Mouse (Mus musculus) limb, embryonic 11.5 days (tissue): ENCODE measurements at regions not wholly inside any gene's neighbourhood (a gene's known extent, or its start where the extent isn't known, plus 50 kb on each side); places are given as distances from the start of the nearest gene placed in this dataset.

Experiments
- ATAC-seq: fragments of 200-750 bp; cut with Nextera tagmentation; 2 replicates; pipeline ENCODE4 v1.8.0; 2017; ENCODE audit warnings: low read depth; ENCODE audit not compliant: insufficient number of reproducible peaks, low FRiP score, low TSS enrichment
- DNase-seq: peaks from one replicate; pipeline ENCODE4 v3.0.0-alpha.2; 2015; ENCODE audit warnings: low spot score
- H3K27ac ChIP-seq: fragments of 300-500 bp; sonication (generic); replicated peaks from 2 replicates; pipeline ENCODE4 v1.5.1; 2014; ENCODE audit warnings: low read depth, mild to moderate bottlenecking, low read length
- H3K27me3 ChIP-seq: fragments of 300-500 bp; sonication (generic); 2 replicates; pipeline ENCODE4 v1.6.1; 2014; ENCODE audit warnings: mild to moderate bottlenecking, low read length, mixed read lengths; ENCODE audit not compliant: control insufficient read depth, insufficient read depth
- H3K36me3 ChIP-seq: fragments of 300-500 bp; sonication (generic); 2 replicates; pipeline ENCODE4 v1.6.1; 2014; ENCODE audit warnings: mild to moderate bottlenecking, low read length, moderate library complexity, mixed read lengths; ENCODE audit not compliant: control insufficient read depth, insufficient read depth
- H3K4me1 ChIP-seq: fragments of 300-500 bp; sonication (generic); 2 replicates; pipeline ENCODE4 v1.6.1; 2014; ENCODE audit warnings: low read length, mixed read lengths; ENCODE audit not compliant: control insufficient read depth, insufficient read depth
- H3K4me2 ChIP-seq: fragments of 300-500 bp; sonication (generic); 2 replicates; pipeline ENCODE4 v1.6.1; 2014; ENCODE audit warnings: low read depth, mild to moderate bottlenecking, moderate library complexity; ENCODE audit not compliant: severe bottlenecking
- H3K4me3 ChIP-seq: fragments of 300-500 bp; sonication (generic); 2 replicates; pipeline ENCODE4 v1.5.1; 2014; ENCODE audit warnings: low read depth, low read length
- H3K9ac ChIP-seq: fragments of 300-500 bp; sonication (generic); 2 replicates; pipeline ENCODE4 v1.6.1; 2014; ENCODE audit warnings: mild to moderate bottlenecking, low read length
- H3K9me3 ChIP-seq: fragments of 300-500 bp; sonication (generic); 2 replicates; pipeline ENCODE4 v1.6.1; 2016; ENCODE audit warnings: low read length; ENCODE audit not compliant: control insufficient read depth
- WGBS: fragments of 180-500 bp; shearing (Covaris S2); extraction: QIAGEN DNeasy Blood & Tissue Kit; methylation state at CpG from one replicate; pipeline ENCODE4 v1.1.7; 2014; 5-methylcytosine and 5-hydroxymethylcytosine counted together

- Histone ChIP-seq H3K9me3 (no peaks in the 10 kb centered on the region), H3K9ac (no peak overlapping the region), H3K27me3 (no peaks in the 10 kb centered on the region), H3K4me2 (no peak overlapping the region), H3K27ac (no peak overlapping the region), H3K4me3 (no peak overlapping the region), H3K4me1 (no peaks in the 10 kb centered on the region), H3K36me3 (no peaks in the 10 kb centered on the region)
- ATAC-seq = no peak
- DNase-seq = no peak
- WGBS = 94% methylated on average over 6 of the region's 6 CpGs
Observed at GRCm38 (mm10) chr17:45242076-45242475, 191.5 kb downstream of the Cdc5l start.

DNA sequence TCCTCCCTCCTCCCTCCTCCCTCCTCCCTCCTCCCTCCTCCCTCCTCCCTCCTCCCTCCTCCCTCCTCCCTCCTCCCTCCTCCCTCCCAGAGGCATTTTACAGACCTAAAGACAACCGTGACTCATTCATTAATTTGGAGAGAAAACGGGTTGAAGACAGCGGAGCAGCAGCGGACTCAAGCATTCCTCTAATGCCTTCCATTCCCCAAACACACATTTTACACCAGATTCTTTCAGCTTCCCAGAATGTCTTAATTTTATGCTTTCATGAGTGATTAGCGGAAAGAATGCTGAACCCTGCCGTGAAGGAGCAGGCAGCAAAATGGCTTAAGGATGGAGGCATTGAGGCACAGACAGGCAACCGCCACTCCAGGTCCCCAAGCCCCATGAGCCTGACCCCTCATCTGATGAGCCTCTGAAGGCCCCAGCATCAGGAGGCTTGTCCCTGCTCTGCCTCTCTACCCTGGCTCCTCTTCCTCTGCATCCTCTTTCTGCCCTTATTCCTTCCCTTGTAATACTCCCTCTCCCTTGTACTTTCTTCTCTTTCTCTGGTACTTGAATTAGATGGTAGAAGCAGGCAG, 192.5 kb downstream of the Cdc5l start:
- no peaks in the 10 kb centered on the region for H3K36me3 ChIP-seq
- no peaks in the 10 kb centered on the region for H3K4me1 ChIP-seq
- no peaks in the 10 kb centered on the region for H3K27me3 ChIP-seq
- no peaks in the 10 kb centered on the region for H3K9me3 ChIP-seq
- no peak overlapping the region for H3K27ac ChIP-seq
- DNase-seq (no peak), ATAC-seq (no peak)
- H3K9ac ChIP-seq = no peak overlapping the region
- H3K4me3 ChIP-seq = no peak overlapping the region
- H3K4me2 ChIP-seq = no peak overlapping the region
- 54% methylated on average over 7 of the region's 7 CpGs for WGBS

GRCm38 (mm10) chr17:45240545-45240944, 193.0 kb downstream of the Cdc5l start:
- Histone ChIP-seq H3K27ac (no peak overlapping the region), H3K4me1 (no peaks in the 10 kb centered on the region), H3K4me3 (no peak overlapping the region), H3K4me2 (no peak overlapping the region), H3K27me3 (no peaks in the 10 kb centered on the region), H3K9me3 (no peaks in the 10 kb centered on the region), H3K36me3 (no peaks in the 10 kb centered on the region), H3K9ac (no peak overlapping the region)
- no peak for DNase-seq
- 88% methylated on average over 6 of the region's 6 CpGs for WGBS
- ATAC-seq = no peak

DNA sequence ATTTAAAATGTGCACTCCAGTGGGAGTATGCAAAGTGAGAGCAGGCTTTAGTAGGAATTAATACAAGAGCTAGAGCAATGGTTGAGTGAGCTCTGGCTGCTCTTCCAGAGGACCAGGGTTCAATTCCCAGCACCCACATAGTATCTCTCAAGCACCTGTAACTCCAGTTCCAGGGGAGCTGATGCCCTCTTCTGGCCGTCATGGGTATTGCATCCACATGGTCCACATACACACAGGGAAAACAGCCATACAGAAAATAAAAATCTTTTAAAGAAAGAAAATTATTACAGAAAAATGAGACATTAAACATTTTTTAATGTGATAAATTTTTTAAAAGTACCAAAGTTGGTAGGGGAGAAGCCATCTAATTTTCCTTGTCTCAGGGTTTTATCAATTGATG, 196.3 kb downstream of the Cdc5l start:
- DNase-seq (no peak), ATAC-seq (no peak)
- Histone ChIP-seq H3K4me2 (no peak overlapping the region), H3K9me3 (no peaks in the 10 kb centered on the region), H3K4me1 (peaks cover 9% of the 10 kb centered on the region), H3K9ac (no peak overlapping the region), H3K27me3 (no peaks in the 10 kb centered on the region), H3K36me3 (no peaks in the 10 kb centered on the region), H3K4me3 (no peak overlapping the region), H3K27ac (no peak overlapping the region)
- 82% methylated on average over 1 of the region's 1 CpGs for WGBS

GRCm38 (mm10) chr17:45235401-45235800, 198.1 kb downstream of the Cdc5l start:
- DNase-seq (no peak), ATAC-seq (no peak)
- Histone ChIP-seq H3K27ac (no peak overlapping the region), H3K9me3 (no peaks in the 10 kb centered on the region), H3K9ac (no peak overlapping the region), H3K4me1 (peaks cover 9% of the 10 kb centered on the region), H3K36me3 (no peaks in the 10 kb centered on the region), H3K4me2 (no peak overlapping the region), H3K27me3 (no peaks in the 10 kb centered on the region), H3K4me3 (no peak overlapping the region)
- 85% methylated on average over 7 of the region's 7 CpGs for WGBS

GRCm38 (mm10) chr17:45232874-45233273, 200.7 kb downstream of the Cdc5l start:
- 68% methylated on average over 5 of the region's 5 CpGs for WGBS
- Histone ChIP-seq H3K4me3 (no peak overlapping the region), H3K4me1 (peaks cover 12% of the 10 kb centered on the region)

GRCm38 (mm10) chr17:45227190-45227589, 206.3 kb downstream of the Cdc5l start:
- no peak overlapping the region for H3K9ac ChIP-seq
- no peak overlapping the region for H3K27ac ChIP-seq
- no peaks in the 10 kb centered on the region for H3K9me3 ChIP-seq
- H3K27me3 ChIP-seq = no peaks in the 10 kb centered on the region
- no peak overlapping the region for H3K4me3 ChIP-seq
- ATAC-seq (no peak), DNase-seq (no peak)
- H3K4me2 ChIP-seq = no peak overlapping the region
- 8% methylated on average over 1 of the region's 1 CpGs for WGBS
- no peaks in the 10 kb centered on the region for H3K36me3 ChIP-seq
- peaks cover 15% of the 10 kb centered on the region; the same call in 1 of the 2 replicates for H3K4me1 ChIP-seq

More at GRCm38 (mm10) chr17:45232874-45233273, 200.7 kb downstream of the Cdc5l start:
- Histone ChIP-seq H3K4me2 (no peak overlapping the region), H3K9ac (no peak overlapping the region), H3K9me3 (no peaks in the 10 kb centered on the region), H3K36me3 (no peaks in the 10 kb centered on the region), H3K27me3 (no peaks in the 10 kb centered on the region), H3K27ac (no peak overlapping the region)
- no peak for ATAC-seq
- DNase-seq = no peak

GRCm38 (mm10) chr17:45226486-45226885, 207.1 kb downstream of the Cdc5l start:
- Histone ChIP-seq H3K36me3 (no peaks in the 10 kb centered on the region), H3K27me3 (no peaks in the 10 kb centered on the region), H3K9ac (no peak overlapping the region), H3K4me1 (peaks cover 15% of the 10 kb centered on the region; the same call in 1 of the 2 replicates), H3K9me3 (no peaks in the 10 kb centered on the region), H3K27ac (no peak overlapping the region; the same call in 1 of the 2 replicates), H3K4me2 (no peak overlapping the region), H3K4me3 (no peak overlapping the region)
- WGBS = 39% methylated on average over 6 of the region's 6 CpGs
- no peak for ATAC-seq
- no peak for DNase-seq

GRCm38 (mm10) chr17:45221625-45222024, 211.9 kb downstream of the Cdc5l start:
- H3K4me2 ChIP-seq = no peak overlapping the region
- H3K9me3 ChIP-seq = no peaks in the 10 kb centered on the region
- no peak overlapping the region for H3K4me3 ChIP-seq
- 64% methylated on average over 10 of the region's 10 CpGs for WGBS
- H3K27ac ChIP-seq = no peak overlapping the region
- no peaks in the 10 kb centered on the region for H3K36me3 ChIP-seq
- ATAC-seq (no peak), DNase-seq (no peak)
- 0 out of 2 replicates have a peak, but pooled peaks cover 2% of the 10 kb centered on the region for H3K4me1 ChIP-seq
- no peaks in the 10 kb centered on the region for H3K27me3 ChIP-seq
- no peak overlapping the region for H3K9ac ChIP-seq
